Mouse (Mus musculus): ENCODE results near the gene Arhgef17. TPM values are rescaled to one million over a fixed set of nuclear protein-coding genes. Genes with fewer than 3 reads are reported as not detected.

Gene Arhgef17
- polyA plus RNA-seq, 1 experiment: 11.1 TPM

GRCm38 (mm10) chr7:100886535-100886934, 45.4 kb downstream of the Arhgef17 start:
- peak; percentile 67 for DNase-seq
- Histone ChIP-seq H3K27me3 (ENCODE audit: control insufficient read depth, insufficient read depth, low read length) (no peaks in the 10 kb centered on the region), H3K4me1 (replicated peaks; ENCODE audit: control insufficient read depth, insufficient read depth, low read length) (no peaks in the 10 kb centered on the region), H3K4me3 (ENCODE audit: control insufficient read depth, insufficient read depth, low read length) (no peak overlapping the region), H3K27ac (ENCODE audit: control insufficient read depth, insufficient read depth, low read length) (no peak overlapping the region), H3K36me3 (ENCODE audit: control insufficient read depth, insufficient read depth, low read length) (no peaks in the 10 kb centered on the region)
- WGBS: 33% methylated on average over 3 of the region's 3 CpGs
- no peak for TF ChIP-seq POLR2A (IDR thresholded peaks at IDR 0.05; ENCODE audit: control insufficient read depth, extremely low read depth, insufficient read depth, low read length, poor library complexity)
- TF ChIP-seq CTCF (IDR thresholded peaks at IDR 0.05; ENCODE audit: borderline replicate concordance, control insufficient read depth, extremely low read depth, insufficient read depth, low read length, poor library complexity): no peak

- 0 out of 2 replicates have a peak, but pooled peaks cover 4% of the 10 kb centered on the region for H3K4me1 ChIP-seq (replicated peaks; ENCODE audit: control insufficient read depth, insufficient read depth, low read length)
- no peak overlapping the region for H3K4me3 ChIP-seq (ENCODE audit: control insufficient read depth, insufficient read depth, low read length)
- H3K27me3 ChIP-seq (ENCODE audit: control insufficient read depth, insufficient read depth, low read length): no peaks in the 10 kb centered on the region
- DNase-seq: no peak
- WGBS: 96% methylated on average over 4 of the region's 4 CpGs
- H3K36me3 ChIP-seq (ENCODE audit: control insufficient read depth, insufficient read depth, low read length): no peaks in the 10 kb centered on the region
- no peak for TF ChIP-seq POLR2A (IDR thresholded peaks at IDR 0.05; ENCODE audit: control insufficient read depth, extremely low read depth, insufficient read depth, low read length, poor library complexity)
- no peak for TF ChIP-seq CTCF (IDR thresholded peaks at IDR 0.05; ENCODE audit: borderline replicate concordance, control insufficient read depth, extremely low read depth, insufficient read depth, low read length, poor library complexity)
- H3K27ac ChIP-seq (ENCODE audit: control insufficient read depth, insufficient read depth, low read length): no peak overlapping the region
Measured at GRCm38 (mm10) chr7:100884460-100884859, 47.4 kb downstream of the Arhgef17 start.

- no peak for DNase-seq
- no peaks in the 10 kb centered on the region for H3K36me3 ChIP-seq (ENCODE audit: control insufficient read depth, insufficient read depth, low read length)
- no peak overlapping the region for H3K27ac ChIP-seq (ENCODE audit: control insufficient read depth, insufficient read depth, low read length)
- WGBS: 92% methylated on average over 4 of the region's 4 CpGs
- H3K27me3 ChIP-seq (ENCODE audit: control insufficient read depth, insufficient read depth, low read length): no peaks in the 10 kb centered on the region
- no peak for TF ChIP-seq CTCF (IDR thresholded peaks at IDR 0.05; ENCODE audit: borderline replicate concordance, control insufficient read depth, extremely low read depth, insufficient read depth, low read length, poor library complexity)
- no peak for TF ChIP-seq POLR2A (IDR thresholded peaks at IDR 0.05; ENCODE audit: control insufficient read depth, extremely low read depth, insufficient read depth, low read length, poor library complexity)
- H3K4me3 ChIP-seq (ENCODE audit: control insufficient read depth, insufficient read depth, low read length): no peak overlapping the region
- 0 out of 2 replicates have a peak, but pooled peaks cover 4% of the 10 kb centered on the region for H3K4me1 ChIP-seq (replicated peaks; ENCODE audit: control insufficient read depth, insufficient read depth, low read length)
Measured at GRCm38 (mm10) chr7:100881950-100882349, 50.0 kb downstream of the Arhgef17 start.

GRCm38 (mm10) chr7:100881531-100881930, 50.4 kb downstream of the Arhgef17 start:
- WGBS: 89% methylated on average over 9 of the region's 9 CpGs
- H3K27me3 ChIP-seq (ENCODE audit: control insufficient read depth, insufficient read depth, low read length): no peaks in the 10 kb centered on the region
- no peak overlapping the region for H3K27ac ChIP-seq (ENCODE audit: control insufficient read depth, insufficient read depth, low read length)
- TF ChIP-seq POLR2A (IDR thresholded peaks at IDR 0.05; ENCODE audit: control insufficient read depth, extremely low read depth, insufficient read depth, low read length, poor library complexity) (no peak), CTCF (IDR thresholded peaks at IDR 0.05; ENCODE audit: borderline replicate concordance, control insufficient read depth, extremely low read depth, insufficient read depth, low read length, poor library complexity) (no peak)
- DNase-seq: no peak
- H3K4me3 ChIP-seq (ENCODE audit: control insufficient read depth, insufficient read depth, low read length): no peak overlapping the region
- H3K4me1 ChIP-seq (replicated peaks; ENCODE audit: control insufficient read depth, insufficient read depth, low read length): 0 out of 2 replicates have a peak, but pooled peaks cover 4% of the 10 kb centered on the region
- no peaks in the 10 kb centered on the region for H3K36me3 ChIP-seq (ENCODE audit: control insufficient read depth, insufficient read depth, low read length)

- Histone ChIP-seq H3K27ac (ENCODE audit: control insufficient read depth, insufficient read depth, low read length) (no peak overlapping the region), H3K4me3 (ENCODE audit: control insufficient read depth, insufficient read depth, low read length) (no peak overlapping the region), H3K27me3 (ENCODE audit: control insufficient read depth, insufficient read depth, low read length) (no peaks in the 10 kb centered on the region), H3K4me1 (replicated peaks; ENCODE audit: control insufficient read depth, insufficient read depth, low read length) (peaks cover 8% of the 10 kb centered on the region; the same call in 1 of the 2 replicates), H3K36me3 (ENCODE audit: control insufficient read depth, insufficient read depth, low read length) (no peaks in the 10 kb centered on the region)
- WGBS: 42% methylated on average over 20 of the region's 20 CpGs
- TF ChIP-seq POLR2A (IDR thresholded peaks at IDR 0.05; ENCODE audit: control insufficient read depth, extremely low read depth, insufficient read depth, low read length, poor library complexity) (no peak), CTCF (IDR thresholded peaks at IDR 0.05; ENCODE audit: borderline replicate concordance, control insufficient read depth, extremely low read depth, insufficient read depth, low read length, poor library complexity) (peak; percentile 70; the same call in 1 of the 2 replicates)
- DNase-seq: peak; percentile 74
Measured at GRCm38 (mm10) chr7:100879595-100879994, 52.3 kb downstream of the Arhgef17 start.

- H3K27me3 ChIP-seq (ENCODE audit: control insufficient read depth, insufficient read depth, low read length): no peaks in the 10 kb centered on the region
- WGBS: 95% methylated on average over 9 of the region's 9 CpGs
- TF ChIP-seq POLR2A (IDR thresholded peaks at IDR 0.05; ENCODE audit: control insufficient read depth, extremely low read depth, insufficient read depth, low read length, poor library complexity) (no peak), CTCF (IDR thresholded peaks at IDR 0.05; ENCODE audit: borderline replicate concordance, control insufficient read depth, extremely low read depth, insufficient read depth, low read length, poor library complexity) (no peak)
- peaks cover 8% of the 10 kb centered on the region; the same call in 1 of the 2 replicates for H3K4me1 ChIP-seq (replicated peaks; ENCODE audit: control insufficient read depth, insufficient read depth, low read length)
- H3K27ac ChIP-seq (ENCODE audit: control insufficient read depth, insufficient read depth, low read length): no peak overlapping the region
- no peak for DNase-seq
- H3K4me3 ChIP-seq (ENCODE audit: control insufficient read depth, insufficient read depth, low read length): no peak overlapping the region
- H3K36me3 ChIP-seq (ENCODE audit: control insufficient read depth, insufficient read depth, low read length): no peaks in the 10 kb centered on the region
Measured at GRCm38 (mm10) chr7:100876771-100877170, 55.1 kb downstream of the Arhgef17 start.

GRCm38 (mm10) chr7:100876293-100876692, 55.6 kb downstream of the Arhgef17 start:
- H3K4me1 ChIP-seq (replicated peaks; ENCODE audit: control insufficient read depth, insufficient read depth, low read length): peaks cover 8% of the 10 kb centered on the region; the same call in 1 of the 2 replicates
- DNase-seq: no peak
- no peak overlapping the region for H3K4me3 ChIP-seq (ENCODE audit: control insufficient read depth, insufficient read depth, low read length)
- H3K27me3 ChIP-seq (ENCODE audit: control insufficient read depth, insufficient read depth, low read length): no peaks in the 10 kb centered on the region
- TF ChIP-seq CTCF (IDR thresholded peaks at IDR 0.05; ENCODE audit: borderline replicate concordance, control insufficient read depth, extremely low read depth, insufficient read depth, low read length, poor library complexity): no peak
- TF ChIP-seq POLR2A (IDR thresholded peaks at IDR 0.05; ENCODE audit: control insufficient read depth, extremely low read depth, insufficient read depth, low read length, poor library complexity): no peak
- peak overlapping the region; percentile 5; the same call in 1 of the 2 replicates for H3K27ac ChIP-seq (ENCODE audit: control insufficient read depth, insufficient read depth, low read length)
- WGBS: 93% methylated on average over 13 of the region's 13 CpGs
- H3K36me3 ChIP-seq (ENCODE audit: control insufficient read depth, insufficient read depth, low read length): no peaks in the 10 kb centered on the region
